ENCODE assay signal across 8 mouse cellular contexts in genomic region chr16:4862863-4863483, GRCm38 (mm10). TPM values are rescaled to one million over a fixed set of nuclear protein-coding genes. Genes with fewer than 3 reads are reported as not detected.
DNase-seq lines count a peak whose midpoint lies in the region; ATAC-seq and TF ChIP-seq lines count a peak whose summit lies in the region.

No protein-coding gene starts in this region.

- peak; percentile 38 for DNase-seq in forebrain, embryonic 14.5 days (ENCODE audit: low spot score)
- DNase-seq in heart, postnatal 14 days = peak; percentile 78 to 86
- DNase-seq in layer of hippocampus, adult 2 months (ENCODE audit: low spot score in 2 of 2) = peak; percentile 67 to 71
- DNase-seq in lung, postnatal 0 days (ENCODE audit: low spot score) = peak; percentile 95
- peak; percentile 81 for DNase-seq in ovary, postnatal 36 days (ENCODE audit: low spot score)
- peak; percentile 78 for DNase-seq in thymus, postnatal 14 days

- H3K27me3 ChIP-seq in ES-Bruce4 (ENCODE audit: control insufficient read depth, insufficient read depth, low read length, poor library complexity, severe bottlenecking) = no peaks in the 10 kb centered on the region
- no peaks in the 10 kb centered on the region for H3K27me3 ChIP-seq in forebrain, embryonic 14.5 days (replicated peaks; ENCODE audit: control insufficient read depth, insufficient read depth, low read length)
- no peaks in the 10 kb centered on the region for H3K27me3 ChIP-seq in lung, postnatal 0 days (replicated peaks; ENCODE audit: insufficient read depth, low read length)

- no peak for TF ChIP-seq POLR2A in ES-Bruce4 (IDR thresholded peaks at IDR 0.05; ENCODE audit: insufficient read depth, low read length)
- no peak for TF ChIP-seq POLR2A in bone marrow, adult 2 months (IDR thresholded peaks at IDR 0.05; ENCODE audit: borderline replicate concordance, control insufficient read depth, low read depth, low read length)

- no peak for ATAC-seq in forebrain, embryonic 14.5 days
- peak; percentile 93 for ATAC-seq in lung, postnatal 0 days

- intact Hi-C loops in heart, postnatal 14 days (cut with DNase I) = loop anchor here (5.0 to 10.0 kb wide), 2 partner anchors 98 to 231 kb away; no protein-coding TSS in a partner anchor

- WGBS in bone marrow, adult 2 months = 21% methylated on average over 9 of the region's 9 CpGs
- WGBS in forebrain, embryonic 14.5 days = 54% methylated on average over 9 of the region's 9 CpGs
- WGBS in lung, postnatal 0 days = 23% methylated on average over 9 of the region's 9 CpGs

- peak; percentile 75 for TF ChIP-seq CTCF in ES-Bruce4 (IDR thresholded peaks at IDR 0.05; ENCODE audit: low read depth, low read length)
- peak; percentile 91 for TF ChIP-seq CTCF in bone marrow, adult 2 months (IDR thresholded peaks at IDR 0.05; ENCODE audit: control insufficient read depth, insufficient read depth, low read length)
- peak; percentile 93 for TF ChIP-seq CTCF in layer of hippocampus, adult 2 months (conservative IDR thresholded peaks at IDR 0.05)
- peak; percentile 96 for TF ChIP-seq CTCF in lung, postnatal 0 days (IDR thresholded peaks at IDR 0.05)

- no peak overlapping the region for H3K27ac ChIP-seq in ES-Bruce4 (ENCODE audit: insufficient read depth, low read length)
- H3K27ac ChIP-seq in bone marrow, adult 2 months (ENCODE audit: control insufficient read depth, insufficient read depth, low read depth, low read length, poor library complexity) = no peak overlapping the region
- H3K27ac ChIP-seq in forebrain, embryonic 14.5 days (ENCODE audit: low read depth, low read length) = no peak overlapping the region
- no peak overlapping the region for H3K27ac ChIP-seq in layer of hippocampus, adult 2 months
- H3K27ac ChIP-seq in lung, postnatal 0 days (ENCODE audit: low read length) = no peak overlapping the region

- no peak for TF ChIP-seq EP300 in ES-Bruce4 (IDR thresholded peaks at IDR 0.05; ENCODE audit: insufficient read depth, low read depth, low read length)
- no peak for TF ChIP-seq EP300 in lung, postnatal 0 days (IDR thresholded peaks at IDR 0.05)

- no peak overlapping the region for H3K4me2 ChIP-seq in forebrain, embryonic 14.5 days (ENCODE audit: low read length)
- H3K4me2 ChIP-seq in lung, postnatal 0 days (replicated peaks; ENCODE audit: low read depth, low read length) = 0 out of 2 replicates have a peak overlapping the region, but pooled peaks have one; percentile 3

- H3K36me3 ChIP-seq in ES-Bruce4 (ENCODE audit: control insufficient read depth, insufficient read depth, low read length, poor library complexity, severe bottlenecking) = no peaks in the 10 kb centered on the region
- H3K36me3 ChIP-seq in forebrain, embryonic 14.5 days (ENCODE audit: control insufficient read depth, insufficient read depth, low read length) = no peaks in the 10 kb centered on the region
- no peaks in the 10 kb centered on the region for H3K36me3 ChIP-seq in lung, postnatal 0 days (ENCODE audit: insufficient read depth, low read length)

- H3K9ac ChIP-seq in ES-Bruce4 (ENCODE audit: low read depth, poor library complexity, severe bottlenecking) = no peak overlapping the region
- H3K9ac ChIP-seq in forebrain, embryonic 14.5 days (ENCODE audit: low read length) = no peak overlapping the region
- no peak overlapping the region for H3K9ac ChIP-seq in lung, postnatal 0 days (replicated peaks; ENCODE audit: low read depth)

- no peaks in the 10 kb centered on the region for H3K9me3 ChIP-seq in ES-Bruce4 (replicated peaks; ENCODE audit: control insufficient read depth, insufficient read depth, low read length, poor library complexity, severe bottlenecking)
- H3K9me3 ChIP-seq in forebrain, embryonic 14.5 days (replicated peaks; ENCODE audit: control insufficient read depth, low read length) = no peaks in the 10 kb centered on the region
- no peaks in the 10 kb centered on the region for H3K9me3 ChIP-seq in lung, postnatal 0 days (ENCODE audit: low read length)

- no peak overlapping the region for H3K4me3 ChIP-seq in ES-Bruce4 (ENCODE audit: low read depth, low read length)
- H3K4me3 ChIP-seq in bone marrow, adult 2 months (replicated peaks; ENCODE audit: control insufficient read depth, low read depth, low read length) = no peak overlapping the region
- H3K4me3 ChIP-seq in forebrain, embryonic 14.5 days (ENCODE audit: low read depth, low read length) = no peak overlapping the region
- H3K4me3 ChIP-seq in layer of hippocampus, adult 2 months = no peak overlapping the region
- no peak overlapping the region for H3K4me3 ChIP-seq in lung, postnatal 0 days (ENCODE audit: low read depth, low read length)

- no peaks in the 10 kb centered on the region for H3K4me1 ChIP-seq in ES-Bruce4 (ENCODE audit: control insufficient read depth, insufficient read depth, low read length)
- H3K4me1 ChIP-seq in bone marrow, adult 2 months (ENCODE audit: control insufficient read depth, insufficient read depth, low read length) = no peaks in the 10 kb centered on the region; the same call in 1 of the 2 replicates
- H3K4me1 ChIP-seq in forebrain, embryonic 14.5 days (ENCODE audit: control insufficient read depth, insufficient read depth, low read length) = no peaks in the 10 kb centered on the region
- H3K4me1 ChIP-seq in lung, postnatal 0 days (ENCODE audit: insufficient read depth, low read depth, low read length) = peaks cover 3% of the 10 kb centered on the region; the same call in 1 of the 2 replicates

RNA-seq across cellular contexts. Expression of gene Ubald1, which starts 17.1 kb away (rescaled TPM):
- polyA plus RNA-seq in ES-Bruce4 (2011; ENCODE audit: insufficient read depth, insufficient read length, low read depth, missing spikeins) = 31.1 and 32.7 TPM in 2 replicates
- 19.4 and 38.1 TPM in 2 replicates for polyA plus RNA-seq in bone marrow, adult 2 months (2011; ENCODE audit: insufficient read depth, insufficient read length, low replicate concordance, missing spikeins)
- polyA plus RNA-seq in forebrain, embryonic 14.5 days (2014; fragmentation: Nextera tagmentation; extraction: Ambion mirVana) = 37.9 and 44.4 TPM in 2 replicates
- 10 to 100 TPM; 21.3 to 23.1 TPM for total RNA-seq in heart, postnatal 14 days (2021)
- 10 to 100 TPM; 95.8 to 96.4 TPM for total RNA-seq in layer of hippocampus, adult 2 months (2021)
- polyA plus RNA-seq in lung, postnatal 0 days (2015; fragmentation: Nextera tagmentation; extraction: Ambion mirVana) = 33.7 and 39.5 TPM in 2 replicates

RNA-seq across cellular contexts. Expression of gene Mgrn1, which starts 23.1 kb away (rescaled TPM):
- polyA plus RNA-seq in ES-Bruce4 (2011; ENCODE audit: insufficient read depth, insufficient read length, low read depth, missing spikeins) = 46.6 and 47.8 TPM in 2 replicates
- 12.9 and 22.1 TPM in 2 replicates for polyA plus RNA-seq in bone marrow, adult 2 months (2011; ENCODE audit: insufficient read depth, insufficient read length, low replicate concordance, missing spikeins)
- 85.3 and 93.0 TPM in 2 replicates for polyA plus RNA-seq in forebrain, embryonic 14.5 days (2014; fragmentation: Nextera tagmentation; extraction: Ambion mirVana)
- total RNA-seq in heart, postnatal 14 days (2021) = 100 to 1,000 TPM; 151 to 161 TPM
- total RNA-seq in layer of hippocampus, adult 2 months (2021) = 100 to 1,000 TPM; 211 to 212 TPM
- polyA plus RNA-seq in lung, postnatal 0 days (2015; fragmentation: Nextera tagmentation; extraction: Ambion mirVana) = 75.6 and 76.7 TPM in 2 replicates

RNA-seq across cellular contexts. Expression of gene 4930562C15Rik, which starts 27.8 kb away (rescaled TPM):
- polyA plus RNA-seq in ES-Bruce4 (2011; ENCODE audit: insufficient read depth, insufficient read length, low read depth, missing spikeins) = not detected in 2 replicates
- 1.7 TPM in 1 of 2 replicates, not detected in the other for polyA plus RNA-seq in bone marrow, adult 2 months (2011; ENCODE audit: insufficient read depth, insufficient read length, low replicate concordance, missing spikeins)
- polyA plus RNA-seq in forebrain, embryonic 14.5 days (2014; fragmentation: Nextera tagmentation; extraction: Ambion mirVana) = 0.14 TPM in 2 replicates
- under 1 TPM in 1 of 2 experiments, not detected in 1; 0.14 TPM for total RNA-seq in heart, postnatal 14 days (2021)
- not detected for total RNA-seq in layer of hippocampus, adult 2 months (2021)
- polyA plus RNA-seq in lung, postnatal 0 days (2015; fragmentation: Nextera tagmentation; extraction: Ambion mirVana) = 2.2 and 2.4 TPM in 2 replicates

Comparison
In these comparisons a context has a peak if more than half of its experiments do, and no peak if none do; other contexts are left out.
1. DNase-seq: peak in every context shown above with its lines; median percentile 95 in lung, postnatal 0 days; 82 in heart, postnatal 14 days; 81 in ovary, postnatal 36 days; 78 in thymus, postnatal 14 days; 69 in layer of hippocampus, adult 2 months; 38 in forebrain, embryonic 14.5 days.